Mouse (Mus musculus): ENCODE measurements around the gene Procr.

- TF ChIP-seq GATA1 (IDR thresholded peaks at IDR 0.05; ENCODE audit: borderline replicate concordance, low read length) (no peak), FLI1 (IDR thresholded peaks at IDR 0.05; ENCODE audit: low read length) (no peak)
Measured at GRCm38 (mm10) chr2:155742211-155742610, 8.7 kb upstream of the Procr start.

Measured in megakaryocyte, embryonic 14.5 days (primary cell).